Mouse (Mus musculus) Patski (cell line): ENCODE results near the gene Wwtr1. TPM values are rescaled to one million over a fixed set of nuclear protein-coding genes. Genes with fewer than 3 reads are reported as not detected.

ENCODE experiments used
- ATAC-seq: fragments of 100-300 bp; one replicate; pipeline ENCODE4 v1.8.0; 2021
- CTCF ChIA-PET: fragments of 350-600 bp; sonication (Branson Sonifier 250); formaldehyde crosslinking; loops from one replicate; lab custom pipeline; 2022; ENCODE audit warnings: inconsistent platforms; lab: Charles Lee
- POLR2A ChIA-PET: fragments of 350-600 bp; sonication (Branson Sonifier 250); formaldehyde crosslinking; loops from one replicate; lab custom pipeline; 2022; ENCODE audit warnings: antibody characterized with exemption, inconsistent platforms; lab: Charles Lee
- DNase-seq: peaks from one replicate; pipeline ENCODE4 v3.0.0-alpha.2; 2011; ENCODE audit warnings: low read depth, low spot score
- H3K27me3 ChIP-seq: fragments of 371-371 bp; one replicate; pipeline ENCODE4 v1.5.1; 2021
- CTCF ChIP-seq: fragments of 100-300 bp; IDR thresholded peaks from one replicate; pipeline ENCODE4 v1.5.1; 2021
- in situ Hi-C: fragments of 300-500 bp; cut with MboI; formaldehyde crosslinking; loops from 3 replicates; pipeline ENCODE4 v1.11.1; 2018; ENCODE audit warnings: low pct_unique_long_range_greater_than_20kb, mixed read lengths
- polyA plus RNA-seq: library from polyadenylated mRNA; unstranded; gene quantifications from one replicate; pipeline ENCODE4 v1.2.3, GENCODE M21; 2021

The Wwtr1 gene
- polyA plus RNA-seq, 1 experiment from 2014 or later, result 159 TPM

DNA sequence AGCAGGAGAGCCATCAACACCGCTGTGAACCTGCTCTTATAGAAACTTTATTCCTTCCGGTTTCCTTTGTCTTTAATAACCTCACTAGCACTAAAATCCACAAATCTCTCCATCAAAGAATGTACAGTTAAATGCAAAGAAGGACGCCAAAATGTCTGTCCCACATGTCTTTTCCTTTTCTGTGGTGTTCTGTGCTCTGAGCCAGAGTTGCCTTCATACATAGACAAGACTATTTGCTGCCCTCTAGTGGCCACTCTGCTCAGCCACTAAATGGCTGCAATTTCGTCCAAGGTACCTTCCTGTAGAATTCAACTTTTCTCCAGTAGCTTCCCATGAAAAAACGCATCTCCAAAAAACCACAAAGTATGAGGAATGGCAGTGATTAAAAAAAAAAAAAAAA is 127.3 kb downstream of the Wwtr1 start:
- ChIA-PET POLR2A (interaction anchor here (0.7 to 1.8 kb wide), 2 partner anchors 181 to 1534 kb away, joined by 3 to 5 read pairs; no protein-coding TSS in a partner anchor), CTCF (interaction anchor here (0.6 to 0.9 kb wide), 2 partner anchors 162 to 178 kb away, joined by 3 to 4 read pairs; no protein-coding TSS in a partner anchor)
- ATAC-seq, result peak; percentile 76
- TF ChIP-seq CTCF, result peak; percentile 94
- DNase-seq, result peak; percentile 58
- H3K27me3 ChIP-seq, result no peaks in the 10 kb centered on the region
- in situ Hi-C loops, result loop anchor here (5.0 to 25.0 kb wide), 3 partner anchors 186 to 1436 kb away; no protein-coding TSS in a partner anchor

DNA sequence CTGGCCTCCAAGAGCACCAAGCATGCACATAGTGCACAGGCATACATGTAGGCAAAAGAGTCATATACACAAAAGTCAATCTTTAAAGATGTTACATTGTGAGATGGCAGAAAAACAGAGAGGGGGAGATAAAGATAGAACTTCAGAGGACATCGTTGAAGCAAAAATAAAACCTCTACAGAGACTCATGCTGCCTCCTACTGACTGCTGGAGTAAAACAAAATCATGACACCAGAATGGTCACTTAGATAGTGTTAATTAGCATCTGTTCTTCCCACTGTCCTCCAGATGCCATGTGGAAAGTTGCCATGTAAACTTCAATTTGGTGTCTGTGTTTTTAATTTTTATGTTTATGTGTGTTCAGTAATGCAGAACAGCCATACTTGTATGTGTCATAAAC is 127.8 kb downstream of the Wwtr1 start:
- in situ Hi-C loops, result loop anchor here (5.0 to 25.0 kb wide), 3 partner anchors 186 to 1436 kb away; no protein-coding TSS in a partner anchor
- ChIA-PET CTCF (no interaction called here), POLR2A (no interaction called here)
- DNase-seq (peak; percentile 34), ATAC-seq (peak; percentile 26)
- peak; percentile 61 for TF ChIP-seq CTCF
- H3K27me3 ChIP-seq, result no peaks in the 10 kb centered on the region

DNA sequence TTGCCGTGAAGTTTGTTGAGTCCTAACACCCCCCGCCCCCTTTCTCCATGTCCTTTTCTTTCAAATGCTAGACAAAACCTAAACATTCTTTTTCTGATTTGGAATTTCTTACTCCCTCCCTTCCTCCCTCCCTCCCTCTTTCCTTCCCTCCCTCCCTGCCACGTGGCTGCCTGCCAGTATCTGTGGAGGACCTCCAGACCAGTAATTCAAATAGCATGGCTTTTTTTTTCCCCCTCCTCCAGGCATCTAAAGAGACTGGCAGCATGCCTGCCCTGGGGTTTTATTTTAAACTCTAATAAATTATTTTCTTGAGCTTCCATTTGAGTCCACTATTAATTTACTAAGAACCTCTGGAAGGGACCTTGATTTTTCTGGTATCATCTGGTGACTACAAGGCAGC is 130.0 kb downstream of the Wwtr1 start:
- no peak for TF ChIP-seq CTCF
- ChIA-PET CTCF (interaction anchor here (1.0 to 2.5 kb wide), 7 partner anchors 10 to 179 kb away, joined by 3 to 10 read pairs (median 3); no protein-coding TSS in a partner anchor), POLR2A (interaction anchor here (0.6 kb wide), 1 partner anchor 9 kb away, joined by 3 read pairs; no protein-coding TSS in a partner anchor)
- ATAC-seq (no peak), DNase-seq (peak; percentile 28)
- in situ Hi-C loops, result loop anchor here (5.0 to 25.0 kb wide), 3 partner anchors 183 to 1433 kb away; no protein-coding TSS in a partner anchor
- H3K27me3 ChIP-seq, result no peaks in the 10 kb centered on the region

DNA sequence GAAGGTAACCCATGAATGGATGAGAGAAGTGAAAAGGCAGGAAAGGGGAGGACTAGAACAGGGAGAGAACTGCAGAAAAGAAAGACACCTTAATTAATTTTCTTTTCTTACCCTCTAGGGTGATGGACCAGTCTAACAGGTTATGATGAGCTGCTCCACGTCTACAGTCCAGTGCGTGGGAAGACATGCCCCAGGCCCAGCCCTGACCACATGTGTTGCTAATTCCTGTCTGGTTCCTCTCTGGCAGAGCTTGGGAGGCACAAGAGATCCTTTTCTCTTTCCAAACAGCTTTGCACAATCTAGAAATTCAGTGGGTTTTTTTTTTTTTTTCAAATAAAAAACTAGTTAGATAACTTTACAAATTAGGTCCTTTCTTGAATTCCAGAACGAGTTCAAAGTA is 134.8 kb downstream of the Wwtr1 start:
- in situ Hi-C loops, result loop anchor here (25.0 kb wide), 2 partner anchors 854 to 1429 kb away; no protein-coding TSS in a partner anchor
- no peaks in the 10 kb centered on the region for H3K27me3 ChIP-seq
- ChIA-PET CTCF (interaction anchor here (0.8 to 1.5 kb wide), 3 partner anchors 146 to 226 kb away, joined by 3 to 4 read pairs (median 3); no protein-coding TSS in a partner anchor), POLR2A (no interaction called here)
- no peak for TF ChIP-seq CTCF
- DNase-seq, result no peak
- ATAC-seq, result no peak

DNA sequence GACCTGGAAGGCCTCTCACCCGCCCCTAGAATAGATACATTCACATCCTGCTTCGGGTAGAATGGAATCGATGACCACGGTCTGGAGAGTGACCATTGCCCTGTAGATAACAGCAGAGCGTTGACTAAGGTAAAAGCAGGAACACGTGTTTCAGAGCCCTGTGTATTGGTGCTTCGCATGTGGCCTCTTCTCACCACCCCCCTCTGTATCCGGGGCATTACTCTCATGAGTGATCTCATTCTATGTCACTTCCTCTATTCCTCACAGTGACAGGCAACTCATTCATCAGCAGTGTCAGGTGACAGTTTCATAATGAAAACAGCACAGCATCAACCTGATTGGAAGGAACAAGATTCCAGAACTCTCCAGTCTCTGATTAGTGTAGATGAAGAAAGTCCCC is 140.3 kb downstream of the Wwtr1 start:
- no peak for DNase-seq
- no peak for ATAC-seq
- ChIA-PET POLR2A (no interaction called here), CTCF (interaction anchor here (1.1 to 2.3 kb wide), 4 partner anchors 9 to 168 kb away, joined by 3 to 10 read pairs (median 6); no protein-coding TSS in a partner anchor)
- in situ Hi-C loops, result loop anchor here (5.0 to 25.0 kb wide), 3 partner anchors 398 to 1423 kb away; no protein-coding TSS in a partner anchor
- no peak for TF ChIP-seq CTCF
- H3K27me3 ChIP-seq, result no peaks in the 10 kb centered on the region

DNA sequence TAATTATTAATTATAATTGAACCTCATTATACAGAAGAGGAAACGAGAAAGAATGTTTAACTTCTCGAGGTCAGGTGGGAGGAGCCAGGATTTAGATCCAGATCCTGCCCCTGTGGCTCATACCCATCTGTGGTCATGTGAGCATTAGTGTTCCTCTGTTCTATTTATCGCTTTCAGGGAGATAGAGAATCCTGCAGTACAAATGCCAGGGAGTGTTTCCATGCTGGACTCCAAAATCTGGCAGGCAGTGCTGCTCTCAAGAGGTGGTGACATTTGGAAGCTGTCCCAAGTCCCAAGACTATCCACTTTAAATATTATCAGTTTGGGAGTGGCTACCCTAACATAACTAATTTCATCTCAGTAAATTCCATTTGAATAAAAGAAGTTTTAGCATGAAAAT is 144.0 kb downstream of the Wwtr1 start:
- ATAC-seq, result no peak
- no peak for TF ChIP-seq CTCF
- no peak for DNase-seq
- CTCF ChIA-PET, result interaction anchor here (1.4 kb wide), 1 partner anchor 166 kb away, joined by 3 read pairs; no protein-coding TSS in a partner anchor
- no peaks in the 10 kb centered on the region for H3K27me3 ChIP-seq
- in situ Hi-C loops, result loop anchor here (25.0 kb wide), 2 partner anchors 844 to 1419 kb away; no protein-coding TSS in a partner anchor
- POLR2A ChIA-PET, result no interaction called here

DNA sequence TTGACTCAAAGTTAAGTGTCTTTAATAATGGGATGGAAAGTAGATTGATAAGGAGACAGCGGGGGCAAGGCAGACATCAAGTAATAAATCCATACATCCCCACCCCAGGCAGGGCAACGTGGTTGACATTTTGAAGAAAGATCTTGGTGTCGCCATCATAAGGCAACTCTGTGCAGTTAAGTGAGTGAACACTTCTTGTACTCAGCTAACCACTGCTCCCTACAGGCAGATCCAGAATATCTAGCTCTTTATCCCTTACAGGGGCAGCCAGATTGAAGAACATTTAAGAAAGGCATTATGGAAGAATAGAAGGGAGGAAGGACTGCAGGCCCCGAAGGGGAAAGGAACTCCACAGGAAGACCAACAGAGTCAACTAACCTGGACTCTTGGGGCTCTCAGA is 146.2 kb downstream of the Wwtr1 start:
- DNase-seq, result no peak
- H3K27me3 ChIP-seq, result no peaks in the 10 kb centered on the region
- peak; percentile 73 for TF ChIP-seq CTCF
- POLR2A ChIA-PET, result no interaction called here
- ATAC-seq, result peak; percentile 42
- in situ Hi-C loops, result loop anchor here (25.0 kb wide), 2 partner anchors 842 to 1417 kb away; no protein-coding TSS in a partner anchor
- CTCF ChIA-PET, result interaction anchor here (1.0 to 2.4 kb wide), 7 partner anchors 10 to 178 kb away, joined by 3 to 10 read pairs (median 3); no protein-coding TSS in a partner anchor

DNA sequence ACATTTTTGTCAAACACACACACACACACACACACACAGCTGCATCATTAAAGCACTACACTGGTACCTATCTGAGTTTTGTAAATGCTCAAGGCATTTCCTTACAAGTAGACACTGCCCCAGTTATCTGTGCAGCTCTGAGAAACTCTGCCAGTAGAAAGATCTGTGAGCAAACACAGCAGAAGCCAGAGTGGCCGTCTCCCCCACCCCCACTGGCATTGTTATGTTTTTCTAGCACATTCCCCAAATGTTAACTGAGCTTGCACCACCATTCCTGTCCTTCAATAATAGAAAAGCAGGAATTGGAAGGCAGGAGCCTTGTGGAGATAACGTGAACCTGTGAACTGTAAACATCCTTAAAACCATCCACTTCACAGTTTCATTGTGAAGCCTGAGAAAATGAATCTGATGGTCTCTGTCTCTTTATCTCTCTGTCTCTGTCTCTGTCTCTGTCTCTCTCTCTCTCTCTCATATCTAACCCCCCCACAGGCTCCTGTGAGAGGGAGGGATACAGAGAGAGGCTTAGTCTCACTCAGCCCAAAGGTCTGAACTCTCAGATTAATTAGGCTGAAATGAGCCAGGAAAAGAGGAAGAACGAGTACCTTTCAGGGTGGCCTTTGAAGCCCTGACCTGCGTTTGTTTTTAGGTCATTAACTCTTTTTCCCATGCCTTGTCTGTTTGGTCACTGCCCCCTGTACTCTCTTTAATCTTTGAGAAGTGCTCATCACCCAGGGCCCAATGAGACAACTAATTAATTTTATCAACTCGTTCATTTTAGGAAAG is 146.8 kb downstream of the Wwtr1 start:
- DNase-seq (no peak), ATAC-seq (no peak)
- in situ Hi-C loops, result loop anchor here (25.0 kb wide), 2 partner anchors 842 to 1417 kb away; no protein-coding TSS in a partner anchor
- H3K27me3 ChIP-seq, result no peaks in the 10 kb centered on the region
- no peak for TF ChIP-seq CTCF
- ChIA-PET CTCF (interaction anchor here (0.9 to 2.4 kb wide), 10 partner anchors 8 to 177 kb away, joined by 3 to 11 read pairs (median 4); no protein-coding TSS in a partner anchor), POLR2A (no interaction called here)

DNA sequence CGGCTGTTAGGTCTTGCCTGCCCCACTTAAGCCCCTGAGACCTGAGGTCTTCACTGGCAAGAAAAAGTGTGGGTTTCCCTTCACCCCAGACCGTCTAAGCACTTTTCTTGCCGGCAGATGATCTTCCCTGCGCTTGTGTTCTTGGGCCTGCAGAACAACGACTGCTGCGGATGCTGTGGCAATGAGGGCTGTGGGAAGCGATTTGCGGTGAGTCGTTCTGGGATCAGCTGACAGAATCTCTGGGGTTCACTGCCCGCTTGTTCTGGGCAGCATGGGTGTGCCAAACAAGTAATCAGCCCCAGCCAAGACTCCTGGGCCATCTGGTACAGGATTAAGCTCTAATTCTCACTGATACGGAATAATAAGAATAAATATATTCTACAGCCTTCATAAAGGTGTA is 149.4 kb downstream of the Wwtr1 start:
- POLR2A ChIA-PET, result no interaction called here

More for the DNA sequence above, 149.4 kb downstream of the Wwtr1 start:
- DNase-seq (no peak), ATAC-seq (no peak)
- H3K27me3 ChIP-seq, result no peaks in the 10 kb centered on the region
- in situ Hi-C loops, result loop anchor here (25.0 kb wide), 2 partner anchors 839 to 1414 kb away; no protein-coding TSS in a partner anchor
- TF ChIP-seq CTCF, result no peak
- CTCF ChIA-PET, result interaction anchor here (1.6 to 2.2 kb wide), 2 partner anchors 10 to 16 kb away, joined by 3 to 9 read pairs; no protein-coding TSS in a partner anchor
